13 mouse cellular contexts compared by ENCODE assay signal in genomic region chr1:126547979-126548378, GRCm38 (mm10).
"Had no signal": no experiment of that assay in that cellular context is flagged by ENCODE, and none has a peak within 500 bp of the region (broad histone marks: within the 10 kb centered on the region; RNA-seq: fewer than 3 reads in every experiment).

No protein-coding gene starts in this region.

- H3K4me3 ChIP-seq: limb, embryonic 10.5 days; liver, embryonic 15.5 days had no signal

- H3K27me3 ChIP-seq: liver, embryonic 15.5 days had no signal

- H3K9me3 ChIP-seq: limb, embryonic 10.5 days; liver, embryonic 15.5 days had no signal

- H3K4me2 ChIP-seq: liver, embryonic 11.5 days; liver, embryonic 15.5 days had no signal

- H3K9ac ChIP-seq: liver, embryonic 15.5 days had no signal

- H3K4me1 ChIP-seq: limb, embryonic 10.5 days; liver, embryonic 15.5 days had no signal

- ATAC-seq: lung, postnatal 0 days had no signal

- DNase-seq: kidney, adult 11 months; kidney, adult 9 months; kidney, postnatal 10 days; kidney, postnatal 4 days; lung, adult 2 months; lung, postnatal 36 days; thymus, adult 18-20 months; thymus, postnatal 14 days had no signal

- H3K36me3 ChIP-seq: limb, embryonic 10.5 days; liver, embryonic 15.5 days had no signal

- H3K27ac ChIP-seq: limb, embryonic 10.5 days; liver, embryonic 15.5 days; stomach, postnatal 0 days had no signal
